In genomic region chr4:149855892-149856807, GRCm38 (mm10) we compare ENCODE assay signal across 7 mouse cellular contexts.
DNase-seq lines count a peak whose midpoint lies in the region; ATAC-seq and TF ChIP-seq lines count a peak whose summit lies in the region.

No protein-coding gene starts in this region.

- ATAC-seq in neural tube, embryonic 15.5 days (ENCODE audit: low FRiP score) = no peak

- no peak for TF ChIP-seq CTCF in lung, adult 2 months (IDR thresholded peaks at IDR 0.05; ENCODE audit: insufficient read depth, low read length)
- TF ChIP-seq CTCF in bone marrow, adult 2 months (IDR thresholded peaks at IDR 0.05; ENCODE audit: control insufficient read depth, insufficient read depth, low read length) = no peak

- H3K36me3 ChIP-seq in neural tube, embryonic 15.5 days = no peaks in the 10 kb centered on the region

- no peaks in the 10 kb centered on the region for H3K27me3 ChIP-seq in neural tube, embryonic 15.5 days (replicated peaks)

- 56% methylated on average over 19 of the region's 19 CpGs for WGBS in lung, adult 2 months
- WGBS in bone marrow, adult 2 months = 2% methylated on average over 19 of the region's 19 CpGs
- WGBS in neural tube, embryonic 15.5 days = 69% methylated on average over 19 of the region's 19 CpGs

- H3K9ac ChIP-seq in neural tube, embryonic 15.5 days (replicated peaks) = no peak overlapping the region

- no peak overlapping the region for H3K4me3 ChIP-seq in lung, adult 2 months (replicated peaks; ENCODE audit: extremely low read depth, low read depth, low read length)
- H3K4me3 ChIP-seq in bone marrow, adult 2 months (replicated peaks; ENCODE audit: control insufficient read depth, low read depth, low read length) = no peak overlapping the region
- H3K4me3 ChIP-seq in neural tube, embryonic 15.5 days (replicated peaks) = no peak overlapping the region

- peak overlapping the region; percentile 52; the same call in 1 of the 2 replicates for H3K27ac ChIP-seq in bone marrow, adult 2 months (ENCODE audit: control insufficient read depth, insufficient read depth, low read depth, low read length, poor library complexity)
- peak overlapping the region; percentile 41; the same call in 1 of the 2 replicates for H3K27ac ChIP-seq in neural tube, embryonic 15.5 days (replicated peaks)

- no peak for TF ChIP-seq POLR2A in lung, adult 2 months (IDR thresholded peaks at IDR 0.05; ENCODE audit: borderline replicate concordance, extremely low read depth, low read depth, low read length)
- TF ChIP-seq POLR2A in bone marrow, adult 2 months (IDR thresholded peaks at IDR 0.05; ENCODE audit: borderline replicate concordance, control insufficient read depth, low read depth, low read length) = no peak

- peak; percentile 35 to 57 for DNase-seq in lung, adult 18-20 months
- no peak for DNase-seq in lung, adult 2 months
- DNase-seq in induced T-regulatory cell, adult 2 months (ENCODE audit: low read depth) = peak; percentile 94
- no peak for DNase-seq in c-Kit-positive CD71-positive TER-119-positive erythroid progenitor cells, embryonic 14.5 days (ENCODE audit: low spot score)
- no peak for DNase-seq in layer of hippocampus, adult 18-20 months (ENCODE audit: low spot score in 2 of 2)

- no peaks in the 10 kb centered on the region for H3K9me3 ChIP-seq in neural tube, embryonic 15.5 days (replicated peaks)

- H3K4me2 ChIP-seq in neural tube, embryonic 15.5 days = no peak overlapping the region

- no peaks in the 10 kb centered on the region for H3K4me1 ChIP-seq in lung, adult 2 months (ENCODE audit: control insufficient read depth, insufficient read depth, low read length)
- H3K4me1 ChIP-seq in bone marrow, adult 2 months (ENCODE audit: control insufficient read depth, insufficient read depth, low read length) = peaks cover 2% of the 10 kb centered on the region; the same call in 1 of the 2 replicates
- H3K4me1 ChIP-seq in neural tube, embryonic 15.5 days = peaks cover 40% of the 10 kb centered on the region

Comparison
In these comparisons a context has a peak if more than half of its experiments do, and no peak if none do; other contexts are left out.
1. DNase-seq: peak in lung, adult 18-20 months (2 of 2) and induced T-regulatory cell, adult 2 months (single experiment); none in lung, adult 2 months (single experiment), c-Kit-positive CD71-positive TER-119-positive erythroid progenitor cells, embryonic 14.5 days (single experiment) and layer of hippocampus, adult 18-20 months (0 of 2).